Mouse (Mus musculus): ENCODE measurements around the gene Ar.

GRCm38 (mm10) chrX:98265755-98266154, 117.2 kb downstream of the Ar start:
- TF ChIP-seq MAX (IDR thresholded peaks at IDR 0.05), result no peak
- no peak for TF ChIP-seq CTCF (IDR thresholded peaks at IDR 0.05; ENCODE audit: control insufficient read depth, insufficient read depth, insufficient read length)
- TF ChIP-seq MYOD1 (IDR thresholded peaks at IDR 0.05; ENCODE audit: control insufficient read depth, insufficient read length, low read depth), result no peak
- TF ChIP-seq USF1 (IDR thresholded peaks at IDR 0.05; ENCODE audit: low read depth), result no peak
- TF ChIP-seq CEBPB (IDR thresholded peaks at IDR 0.05; ENCODE audit: low read depth), result no peak
- TF ChIP-seq MYOG (IDR thresholded peaks at IDR 0.05; ENCODE audit: control insufficient read depth, extremely low read depth, insufficient read length), result no peak

Measured in C2C12 (cell line).